Mouse (Mus musculus): ENCODE results near the gene Ssc5d.

Gene Ssc5d

DNA sequence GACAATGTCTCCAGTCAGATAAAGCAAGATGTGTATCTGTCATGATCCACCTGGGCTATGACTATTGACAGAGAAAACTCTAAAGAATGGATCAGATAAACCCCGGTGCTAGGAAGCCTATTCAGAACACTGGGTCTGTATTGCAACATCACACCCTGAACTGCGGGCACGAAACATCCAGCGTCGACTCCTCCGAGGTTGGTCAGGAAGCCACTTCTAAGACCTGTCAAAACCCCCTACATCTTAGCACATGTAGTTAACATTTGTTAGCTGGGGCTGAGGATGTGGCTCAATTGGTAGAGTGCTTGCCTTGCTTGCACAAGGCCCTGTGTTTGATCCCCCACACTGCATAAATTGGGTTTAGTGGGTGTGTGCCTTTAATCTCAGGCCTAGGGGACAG is 22.8 kb downstream of the Ssc5d start:
- DNase-seq (ENCODE audit: low read depth) = no peak

DNA sequence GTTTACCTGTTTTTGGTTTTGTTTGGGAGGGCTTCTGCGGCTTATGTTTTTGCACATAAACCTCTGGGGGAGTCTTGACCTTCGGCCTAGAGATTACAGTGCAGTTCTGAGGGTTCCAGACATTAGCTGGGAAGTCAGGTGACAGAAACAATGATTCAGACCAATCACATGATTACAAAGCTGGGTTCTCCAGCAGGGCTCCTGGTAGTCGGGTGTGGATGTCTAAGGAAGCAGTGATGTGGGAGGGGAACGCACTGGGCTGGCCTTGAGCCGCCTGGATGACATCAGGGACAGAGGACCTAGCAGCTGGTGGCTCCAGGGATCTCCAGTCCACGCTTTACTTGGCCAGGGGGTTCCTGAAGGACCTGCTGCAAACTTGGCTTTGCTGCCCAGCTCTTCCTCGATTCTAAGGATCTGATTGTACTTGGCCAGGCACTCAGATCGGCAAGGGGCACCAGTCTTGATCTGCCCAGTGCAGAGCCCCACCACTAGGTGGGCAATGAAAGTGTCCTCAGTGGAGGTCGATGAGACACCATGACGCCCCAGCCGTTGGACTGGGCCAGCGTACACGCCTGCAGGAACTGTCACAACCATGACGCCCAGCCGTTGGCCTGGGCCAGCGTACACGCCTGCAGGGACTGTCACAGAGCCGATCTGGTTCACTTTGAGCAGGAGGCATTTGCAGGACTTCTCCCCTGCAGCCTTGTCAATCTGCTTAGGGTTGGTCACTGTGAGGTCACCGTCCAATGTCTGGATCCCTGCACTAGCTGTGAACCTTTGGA is 25.2 kb downstream of the Ssc5d start:
- peak; percentile 47 for DNase-seq (ENCODE audit: low read depth)

GRCm38 (mm10) chr7:4953815-4954445 is 28.3 kb downstream of the Ssc5d start:
- DNase-seq (ENCODE audit: low read depth) = no peak

- no peak for DNase-seq (ENCODE audit: low read depth)
These were observed 31.8 kb downstream of the Ssc5d start for GRCm38 (mm10) chr7:4957361-4957760.

DNA sequence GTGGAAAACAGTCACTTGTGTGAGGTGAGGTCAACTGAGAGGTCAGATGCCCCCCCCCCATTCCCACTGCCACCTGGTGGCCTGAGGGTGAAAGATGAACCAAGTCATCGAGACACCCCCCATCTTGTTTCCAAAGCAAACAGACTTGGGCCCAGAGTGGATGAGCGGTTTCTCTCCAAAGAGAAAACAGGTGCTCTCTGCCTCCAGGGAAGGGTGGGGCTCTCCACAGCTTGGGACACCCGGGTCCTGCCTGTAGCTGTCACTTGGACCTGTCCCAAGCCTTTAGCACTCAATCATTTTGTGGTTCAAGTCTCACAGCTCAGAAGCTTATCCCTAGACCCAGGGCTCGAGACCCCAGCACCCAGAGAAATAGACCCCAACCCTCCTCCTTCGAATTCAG is 37.9 kb downstream of the Ssc5d start:
- DNase-seq (ENCODE audit: low read depth) = no peak

GRCm38 (mm10) chr7:4964272-4964671 is 38.7 kb downstream of the Ssc5d start, which contains the start of gene Sbk2:
TSS of gene Sbk2 (minus strand) at chr7:4964406.
- peak; percentile 66 for DNase-seq (ENCODE audit: low read depth)

- DNase-seq (ENCODE audit: low read depth) = no peak
These were observed 39.4 kb downstream of the Ssc5d start for GRCm38 (mm10) chr7:4964988-4965387.

DNA sequence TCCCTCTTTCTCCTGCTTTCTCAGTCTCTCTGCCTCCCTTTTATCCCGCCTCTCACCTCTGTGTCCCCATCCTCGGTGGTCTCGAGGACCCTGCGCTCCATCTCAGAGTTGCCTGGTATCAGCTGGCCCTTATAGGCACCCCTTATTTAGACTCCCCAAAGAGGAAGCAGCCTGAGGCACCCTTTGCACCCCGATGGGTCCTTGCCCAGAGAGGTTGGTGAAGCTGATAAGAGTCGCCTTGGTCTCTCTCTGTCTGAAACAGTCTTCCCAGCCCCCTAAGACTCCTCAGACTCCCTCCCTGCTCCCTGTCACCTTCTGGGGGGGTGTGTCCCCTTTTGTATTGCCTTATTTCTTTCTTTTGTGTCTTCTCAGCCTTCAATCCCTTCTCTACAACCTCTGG is 45.5 kb downstream of the Ssc5d start, which contains the start of gene Sbk3:
Gene Sbk3 (minus strand): TSS at position 101 of the 400 bp plus-strand sequence.
- no peak for DNase-seq (ENCODE audit: low read depth)

DNA sequence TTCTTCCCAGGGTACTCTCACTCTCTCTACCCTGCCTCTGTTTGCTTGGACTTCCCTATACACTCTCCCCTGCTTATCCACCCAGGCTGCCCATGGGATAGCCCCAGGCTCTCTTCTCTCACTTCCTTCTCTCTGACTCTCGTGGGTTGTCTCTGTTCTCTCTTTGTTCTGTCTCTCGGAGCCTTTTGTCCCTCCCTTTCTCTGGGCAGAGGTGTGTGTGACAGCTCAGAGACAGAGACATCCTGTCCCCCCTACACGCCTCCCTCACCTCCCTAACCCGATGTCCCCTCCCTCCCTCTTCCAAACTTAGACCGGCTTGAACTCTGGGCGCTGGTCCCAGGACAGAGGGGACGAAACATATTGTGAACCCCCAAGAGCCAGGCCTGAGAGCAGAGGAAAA is 46.1 kb downstream of the Ssc5d start:
- DNase-seq (ENCODE audit: low read depth) = no peak

DNA sequence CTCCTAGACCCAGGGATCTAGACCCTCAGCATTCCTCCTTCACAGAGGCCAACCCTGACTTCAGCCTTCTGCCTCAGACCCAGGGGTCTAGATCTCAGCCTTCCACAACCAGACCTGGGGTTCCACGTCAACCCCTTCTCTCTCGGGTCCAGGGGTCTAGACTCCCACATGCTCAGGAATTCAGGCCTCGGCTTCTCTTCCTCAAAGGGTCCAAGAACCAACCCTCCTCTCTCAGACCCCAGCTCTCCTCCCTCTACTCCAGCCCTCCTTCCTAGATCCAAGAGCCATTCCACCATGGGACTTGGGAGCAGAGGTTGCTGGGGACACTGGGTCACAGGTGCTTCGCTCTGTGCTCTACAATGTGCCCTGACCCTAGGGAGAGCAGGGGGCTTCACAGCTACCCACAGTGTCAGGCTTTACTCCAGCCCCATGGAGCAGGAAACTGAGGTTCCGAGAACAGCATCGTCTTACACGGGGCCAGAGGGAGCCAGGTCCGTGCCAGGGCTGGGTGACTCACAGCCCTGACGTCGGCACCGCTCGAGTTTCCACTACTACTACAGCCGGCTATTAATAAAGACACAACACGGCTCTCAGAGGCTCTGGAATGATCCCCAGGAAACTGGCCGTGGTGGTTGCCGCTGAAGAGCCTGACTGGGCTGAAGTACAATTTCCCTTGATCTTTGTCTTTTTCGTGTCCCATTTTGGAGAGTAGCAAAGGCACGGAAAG is 46.9 kb downstream of the Ssc5d start:
- peak; percentile 96 for DNase-seq (ENCODE audit: low read depth)

DNA sequence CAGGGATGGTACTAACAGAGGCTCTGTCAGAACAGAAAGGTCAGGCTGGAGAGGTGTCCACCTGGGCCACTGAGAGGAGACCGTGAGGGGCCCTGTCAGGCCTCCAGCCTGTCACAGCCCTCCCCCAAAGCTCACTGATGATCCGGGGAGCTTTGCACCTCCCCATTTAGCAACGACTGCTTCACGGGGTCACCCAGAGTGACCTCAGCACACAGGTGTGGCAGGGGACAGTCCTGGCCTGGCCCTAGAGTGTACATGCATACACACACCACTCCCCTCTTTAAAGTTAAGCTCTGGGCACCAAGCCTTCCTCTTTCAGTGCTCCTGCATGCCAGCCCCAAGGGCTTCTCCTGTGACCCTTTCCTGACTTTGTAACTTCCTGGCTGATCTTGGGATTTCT is 49.9 kb downstream of the Ssc5d start:
- no peak for DNase-seq (ENCODE audit: low read depth)

- DNase-seq (ENCODE audit: low read depth) = peak; percentile 27
These were observed 51.2 kb downstream of the Ssc5d start for GRCm38 (mm10) chr7:4976832-4977231.

- no peak for DNase-seq (ENCODE audit: low read depth)
These were observed 62.7 kb downstream of the Ssc5d start for GRCm38 (mm10) chr7:4988250-4988649.

DNA sequence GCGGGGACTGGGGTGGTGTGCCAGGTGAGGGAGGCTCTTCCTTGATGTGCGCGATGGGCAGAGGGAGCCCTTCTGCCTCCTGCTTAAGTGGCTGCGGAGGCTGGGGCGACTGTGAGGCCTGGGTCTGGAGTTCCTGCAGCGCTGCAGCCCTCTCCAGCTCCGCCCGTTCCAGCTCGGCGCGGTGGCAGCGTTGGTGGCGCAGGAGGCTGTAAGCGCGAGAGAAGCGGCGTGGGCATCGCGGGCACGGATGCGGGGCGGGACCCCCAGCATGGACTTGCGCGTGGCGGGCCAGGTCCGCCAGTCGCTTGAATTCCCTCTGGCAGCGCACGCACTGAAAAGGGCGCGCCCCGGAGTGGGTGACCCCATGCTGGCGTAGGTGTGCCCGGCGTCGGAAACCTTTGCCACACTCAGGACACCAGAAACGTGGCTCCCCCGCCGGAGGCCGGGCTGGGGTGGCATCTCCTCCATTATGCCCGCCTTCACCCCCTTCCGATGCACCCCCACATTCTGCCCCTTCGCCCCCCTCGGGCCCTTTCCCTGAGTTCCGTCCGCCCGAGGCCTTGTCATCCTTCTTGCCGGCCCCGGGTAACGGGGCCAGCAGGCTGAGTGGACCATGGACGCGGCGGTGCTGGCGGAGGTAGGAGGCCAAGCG is 67.9 kb downstream of the Ssc5d start:
- DNase-seq (ENCODE audit: low read depth) = no peak

DNA sequence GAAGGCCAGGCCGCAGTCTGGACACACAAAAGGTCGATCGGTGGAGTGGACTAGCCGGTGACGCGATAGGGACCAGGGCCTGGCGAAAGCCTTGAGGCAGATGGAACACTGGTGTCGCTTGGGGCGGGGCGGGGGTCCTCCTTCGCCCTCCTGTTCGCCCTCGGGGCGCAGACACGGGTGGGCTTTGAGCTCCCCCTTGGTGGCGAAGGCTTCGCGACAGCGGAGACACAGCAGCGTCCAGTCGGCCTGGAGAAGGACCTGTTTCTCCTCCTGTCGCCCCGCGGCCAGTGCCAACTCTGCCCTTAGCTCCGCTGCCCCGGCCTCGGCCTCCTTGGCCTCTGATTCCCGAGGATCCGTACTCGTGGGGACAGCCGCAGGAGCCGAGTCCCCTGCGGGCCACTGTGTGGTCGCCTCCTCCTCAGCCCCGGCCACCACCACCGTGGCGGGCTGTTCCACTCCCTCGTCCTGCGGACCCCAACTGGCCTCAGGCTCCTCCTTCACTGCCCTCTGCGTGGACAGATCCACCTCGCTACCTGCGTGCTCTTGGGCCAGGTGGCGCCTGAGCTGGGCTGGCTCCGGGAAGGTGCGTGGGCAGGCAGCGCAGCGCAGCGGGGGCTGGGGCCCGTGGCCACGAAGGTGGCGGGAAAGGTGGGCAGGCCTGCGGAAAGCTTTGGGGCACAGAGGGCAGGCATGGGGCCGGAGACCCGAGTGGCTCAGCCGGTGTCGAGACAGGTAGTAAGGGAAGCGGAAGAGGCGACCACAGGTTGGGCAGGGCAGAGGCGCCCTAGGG is 68.6 kb downstream of the Ssc5d start:
- no peak for DNase-seq (ENCODE audit: low read depth)
